Mouse (Mus musculus) CD4-positive, CD25-positive, alpha-beta regulatory T cell, adult 4 months (primary cell): ENCODE data around the gene Reps2. TPM values are rescaled to one million over a fixed set of nuclear protein-coding genes. Genes with fewer than 3 reads are reported as not detected.

Experiments
- ATAC-seq: one replicate; pipeline ENCODE4 v1.8.0; 2017
- polyA plus RNA-seq, 2 experiments: library from polyadenylated mRNA; unstranded; fragments of 100-300 nt; shearing (Covaris generic); gene quantifications; one replicate each; pipeline ENCODE4 v1.2.1; 2017

The Reps2 gene
- polyA plus RNA-seq, 2 experiments from 2014 or later = not detected

DNA sequence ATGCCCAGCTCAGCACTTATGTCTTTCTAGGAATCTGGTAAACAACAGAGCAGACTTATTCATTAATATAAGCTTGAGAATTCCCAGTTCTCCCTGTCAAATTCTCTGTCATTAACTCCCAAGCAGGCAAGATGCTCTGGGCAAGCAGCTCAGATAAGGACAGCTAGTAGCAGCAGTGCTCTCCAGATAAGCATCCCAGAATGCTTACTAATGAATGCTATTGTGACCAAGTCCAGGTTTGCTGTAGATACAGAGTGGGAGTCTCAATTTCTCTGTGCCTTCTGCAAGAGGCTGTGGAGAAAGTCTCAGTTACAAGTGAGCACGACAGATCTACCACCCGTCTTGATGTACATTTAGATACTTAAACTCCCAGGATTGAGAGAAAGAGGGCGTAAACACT, 173.2 kb downstream of the Reps2 start:
- ATAC-seq = no peak

DNA sequence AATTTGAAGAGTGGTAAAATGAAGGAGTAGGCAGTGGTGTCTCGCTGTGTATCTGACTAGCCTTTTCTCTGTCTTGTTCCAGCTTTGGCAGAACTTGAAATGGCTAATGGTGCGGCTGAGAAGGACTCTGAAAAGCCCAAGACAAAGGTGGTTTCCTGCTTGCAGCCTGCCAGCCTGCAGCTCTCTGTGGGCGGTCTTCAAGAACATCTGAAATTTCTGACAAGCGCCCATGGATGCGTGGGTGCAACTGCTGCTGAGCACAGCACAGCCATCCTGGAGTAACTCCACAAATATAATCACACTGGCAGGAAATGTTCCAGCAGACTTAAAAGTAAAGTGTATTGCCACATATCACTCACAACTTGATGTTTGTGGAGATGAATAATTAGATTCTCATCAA, 181.3 kb downstream of the Reps2 start:
- ATAC-seq = no peak

DNA sequence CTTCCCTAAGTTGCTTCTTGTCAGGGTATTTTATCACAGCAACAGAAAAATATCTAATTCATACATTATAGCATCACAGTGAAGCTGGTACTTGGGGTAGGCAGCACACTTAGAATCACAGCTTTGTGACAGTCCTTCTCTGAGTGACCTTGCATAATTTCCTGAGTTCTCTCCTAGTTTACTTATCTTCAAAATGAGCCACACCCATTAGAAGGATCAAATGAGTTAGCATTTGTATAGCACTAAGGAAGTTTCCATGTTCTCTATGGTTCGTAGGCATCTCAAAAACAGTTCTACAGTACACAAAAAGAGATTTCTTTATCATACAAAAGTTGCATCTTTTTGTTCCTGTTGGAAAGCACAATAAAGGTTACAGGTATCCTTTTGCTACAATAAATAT, 187.0 kb downstream of the Reps2 start:
- no peak for ATAC-seq

DNA sequence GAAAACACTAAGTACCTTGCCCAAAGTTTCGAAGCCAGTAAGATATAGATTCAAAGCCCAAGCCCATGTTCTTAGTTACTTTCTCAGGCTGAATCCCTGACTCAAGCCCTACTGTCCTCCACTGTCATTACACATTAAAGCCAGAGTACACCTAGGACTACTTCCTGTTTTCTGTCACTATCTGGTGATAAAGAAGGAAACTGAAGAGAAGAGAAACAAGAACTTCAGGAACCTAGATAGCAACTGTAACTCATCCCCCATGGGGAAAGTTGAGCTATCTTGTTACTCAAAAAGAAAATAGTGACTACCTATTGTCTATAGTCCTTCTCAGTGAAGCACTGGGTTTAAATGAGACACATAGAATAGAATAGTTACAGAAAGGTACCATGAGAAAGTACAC, 188.1 kb downstream of the Reps2 start:
- ATAC-seq = no peak

DNA sequence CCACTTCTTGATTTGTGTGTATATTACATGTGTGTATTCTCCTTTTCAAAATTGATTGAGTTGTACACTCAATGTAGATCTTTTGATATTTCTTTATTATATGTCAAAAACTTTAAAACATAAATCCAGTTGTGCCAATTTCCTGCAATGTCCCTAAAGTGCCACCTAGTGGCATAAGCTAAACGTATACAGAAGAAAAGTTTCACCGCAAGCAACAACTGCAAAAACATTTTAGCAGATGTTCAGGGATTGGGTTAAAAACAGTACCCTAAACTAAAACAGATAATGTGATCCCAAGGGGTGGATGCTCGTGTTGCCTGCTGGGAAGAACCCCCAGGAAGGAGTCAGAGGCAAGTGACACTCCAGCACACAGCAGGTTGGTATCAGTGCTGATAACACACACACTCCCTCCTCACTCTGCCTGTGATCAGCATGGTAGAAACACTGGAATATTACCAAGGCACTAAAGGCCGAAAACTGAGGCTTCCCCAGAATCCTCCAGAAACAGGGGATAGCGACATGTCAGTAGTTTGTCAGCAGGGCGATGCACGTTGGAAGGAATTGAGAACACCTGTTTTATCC, 189.5 kb downstream of the Reps2 start:
- ATAC-seq = no peak

DNA sequence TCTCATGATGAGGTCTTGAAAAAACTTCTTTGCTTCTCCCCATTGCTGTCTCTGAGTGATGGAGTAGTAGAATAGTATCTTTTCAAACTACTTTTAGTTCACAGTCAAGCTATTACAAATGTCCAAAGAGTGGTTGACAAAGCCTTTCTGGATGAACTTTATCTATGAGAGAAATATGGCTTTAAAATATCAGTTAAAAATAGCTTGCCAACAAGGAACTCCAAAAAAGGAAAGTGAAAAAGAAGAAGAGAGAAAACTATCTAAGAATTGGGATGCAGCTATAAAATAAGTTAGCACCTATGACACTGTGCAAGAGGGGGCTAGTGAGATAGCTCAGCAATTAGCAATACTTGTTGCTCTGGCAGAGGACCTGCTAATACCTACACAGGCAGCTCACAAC, 190.8 kb downstream of the Reps2 start:
- ATAC-seq = no peak

DNA sequence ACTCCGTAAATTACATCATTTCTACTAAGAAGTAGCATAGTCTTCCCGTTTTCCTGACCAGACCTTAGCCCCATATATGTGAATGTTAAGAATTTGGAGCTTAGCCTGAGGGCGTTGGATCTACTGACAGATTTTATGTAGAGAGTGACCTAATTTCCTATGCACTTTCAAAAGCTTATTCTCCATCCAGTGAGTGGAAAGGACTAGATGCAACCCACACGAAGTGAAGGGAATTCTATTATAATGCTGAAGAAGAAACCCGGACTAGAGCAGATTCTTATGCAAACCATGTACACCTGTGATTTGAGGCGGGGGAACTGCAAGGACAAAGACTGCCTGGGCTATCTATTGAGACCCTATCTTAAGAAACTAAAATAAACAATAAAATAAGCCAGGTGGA, 195.5 kb downstream of the Reps2 start:
- no peak for ATAC-seq

DNA sequence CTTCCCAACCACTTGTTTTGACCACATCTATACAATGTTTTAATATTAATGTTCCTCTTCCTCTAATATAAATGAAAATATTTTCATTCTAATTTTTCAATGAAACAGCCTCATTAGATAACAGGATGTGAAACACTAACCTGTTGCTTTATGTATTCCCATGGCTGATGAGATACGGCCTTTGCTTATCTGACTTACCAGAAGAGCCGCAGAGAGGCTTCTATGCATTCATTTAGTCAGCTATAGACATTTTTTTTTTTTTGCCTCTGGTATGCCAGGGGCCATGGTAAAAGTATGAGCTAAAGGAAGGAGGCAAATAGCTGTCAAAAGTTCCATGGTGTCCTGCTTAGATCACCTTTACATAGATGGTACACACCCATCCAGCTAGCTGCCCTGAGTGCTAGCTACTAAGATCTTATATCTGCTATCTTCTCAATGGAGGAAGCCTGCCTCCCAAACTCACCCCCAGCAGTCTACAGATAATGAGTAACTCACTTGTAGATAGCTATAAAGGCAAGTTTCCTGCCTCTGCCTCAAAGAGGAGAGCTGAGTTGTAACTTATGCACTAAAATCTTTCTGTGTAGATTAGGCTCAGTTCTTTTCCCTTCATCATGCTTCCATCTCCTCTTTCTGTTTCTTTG, 196.7 kb downstream of the Reps2 start:
- ATAC-seq = no peak

DNA sequence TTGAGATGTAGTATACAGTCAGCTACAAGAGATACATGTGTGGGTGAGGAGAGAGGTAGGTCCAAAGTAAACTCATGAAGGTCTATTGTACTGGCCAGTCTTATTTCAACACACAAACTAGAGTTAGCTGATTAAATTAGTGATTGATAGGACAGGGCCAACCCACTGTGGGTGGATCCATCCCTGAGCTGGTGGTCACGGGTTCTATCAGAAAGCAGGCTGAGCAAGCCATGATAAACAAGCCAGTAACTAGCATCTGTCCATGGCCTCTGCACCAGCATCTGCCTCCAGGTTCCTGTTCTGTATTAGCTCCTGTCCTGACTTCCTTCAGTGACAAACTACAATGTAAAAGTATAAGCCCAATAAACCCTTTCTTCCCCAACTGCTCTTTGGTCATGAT, 200.1 kb downstream of the Reps2 start:
- no peak for ATAC-seq

DNA sequence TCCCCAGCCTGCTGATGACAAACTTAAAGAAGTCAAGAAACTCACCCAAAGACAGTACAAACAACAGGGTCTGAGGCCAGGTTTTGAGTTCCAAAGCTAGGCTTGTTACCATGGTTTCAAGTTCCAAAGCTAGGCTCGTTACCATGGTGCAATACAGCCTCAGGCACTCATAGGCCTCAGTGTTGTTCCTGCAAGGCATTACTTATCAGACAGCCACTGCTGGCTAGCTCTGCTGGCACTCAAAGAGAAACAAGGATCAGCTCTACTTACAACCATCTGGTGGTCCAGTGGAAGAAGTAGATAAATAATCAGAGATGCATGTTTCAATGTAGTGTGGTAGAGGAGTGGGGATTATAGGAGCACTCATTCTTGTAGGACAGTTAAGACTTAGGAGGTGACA, 200.5 kb downstream of the Reps2 start:
- no peak for ATAC-seq

DNA sequence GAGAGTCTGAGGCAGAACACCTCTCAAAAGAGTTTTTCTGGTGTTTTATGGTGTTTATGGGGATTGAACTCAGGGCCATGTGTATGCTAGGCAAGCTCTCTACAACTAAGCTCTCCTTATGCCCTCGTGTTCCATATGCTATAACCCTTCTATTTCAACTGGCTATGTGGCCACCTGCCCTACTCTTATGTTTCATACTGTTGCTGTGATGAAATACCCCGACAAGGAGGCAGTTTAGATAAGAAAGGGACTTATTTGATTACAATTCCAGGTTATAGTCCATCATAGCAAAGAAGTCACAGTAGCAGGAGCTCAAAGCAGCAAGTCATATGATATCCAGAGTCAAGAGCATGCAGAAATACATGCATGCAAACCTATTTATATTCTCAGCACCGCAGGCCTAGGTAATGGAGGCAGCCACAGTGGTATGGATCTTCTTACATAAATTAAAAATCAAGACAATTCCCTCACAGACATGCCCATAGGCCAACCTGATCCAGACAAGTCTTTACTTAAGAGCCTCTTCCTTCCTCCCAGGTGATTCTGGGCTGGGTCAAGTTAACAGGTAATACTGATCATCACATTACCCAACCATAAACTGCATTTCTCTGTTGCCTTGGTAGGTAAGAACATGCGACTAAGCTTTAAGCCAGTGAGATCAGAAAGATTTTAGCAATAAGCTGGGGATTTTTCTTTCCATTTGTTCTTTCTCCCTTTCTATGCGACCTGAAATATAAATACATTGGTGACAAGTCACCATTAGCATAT, 210.5 kb downstream of the Reps2 start:
- ATAC-seq = no peak

DNA sequence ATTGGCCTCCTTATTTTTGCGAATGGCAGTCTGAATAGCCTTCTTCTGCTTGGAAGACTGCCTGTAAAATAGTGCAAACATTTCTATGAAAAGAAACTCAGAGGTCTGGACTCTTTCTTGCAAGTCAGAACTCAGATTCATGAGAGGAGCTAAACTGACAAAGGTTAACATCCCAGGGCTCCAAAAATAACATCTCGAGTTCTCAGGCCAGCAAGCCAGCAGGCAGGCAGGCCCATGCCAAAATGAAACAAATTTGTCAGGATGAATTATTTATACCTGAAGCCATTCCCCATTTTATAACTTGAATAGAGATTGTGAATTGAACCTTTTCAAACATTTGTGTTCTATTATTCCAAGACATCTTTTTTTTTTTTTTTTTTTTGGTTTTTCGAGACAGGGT, 215.8 kb downstream of the Reps2 start:
- no peak for ATAC-seq

DNA sequence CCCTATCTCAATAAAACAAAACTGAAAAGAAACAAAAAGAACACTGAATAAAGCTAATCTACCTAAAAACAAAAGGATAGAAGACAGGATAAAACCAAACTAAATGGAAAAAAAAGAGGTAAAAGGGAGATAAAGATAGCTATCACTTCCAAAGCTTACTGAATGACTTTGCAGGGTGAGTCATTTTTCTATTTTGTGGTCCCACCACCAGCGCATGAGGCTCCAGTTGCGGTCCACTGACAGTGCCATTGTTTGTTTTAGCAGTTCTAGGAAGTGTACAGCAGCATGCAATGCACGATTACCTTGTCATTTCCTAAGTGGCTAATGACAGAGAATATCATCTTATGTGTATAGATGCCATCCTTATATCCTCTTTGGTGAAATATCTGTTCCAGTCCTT, 224.0 kb downstream of the Reps2 start:
- no peak for ATAC-seq

DNA sequence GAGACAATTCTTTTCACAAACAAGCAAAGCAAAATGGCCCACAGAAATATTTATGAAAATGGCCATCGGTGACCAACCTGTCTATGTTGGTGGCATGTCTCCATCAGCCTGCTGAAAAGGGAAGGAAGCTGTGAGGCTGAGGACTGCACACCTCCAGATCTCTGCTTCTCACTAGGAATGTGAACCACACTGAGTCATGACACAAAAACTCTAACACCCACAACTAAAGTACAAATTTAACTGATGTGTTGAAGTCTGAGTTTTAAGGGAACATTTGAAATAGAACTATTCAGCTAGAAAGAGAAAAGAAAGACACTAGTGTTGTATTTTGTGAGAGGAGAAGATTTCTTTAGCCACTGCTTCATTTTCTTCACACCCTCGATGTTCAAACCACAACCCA, 230.3 kb downstream of the Reps2 start:
- no peak for ATAC-seq

DNA sequence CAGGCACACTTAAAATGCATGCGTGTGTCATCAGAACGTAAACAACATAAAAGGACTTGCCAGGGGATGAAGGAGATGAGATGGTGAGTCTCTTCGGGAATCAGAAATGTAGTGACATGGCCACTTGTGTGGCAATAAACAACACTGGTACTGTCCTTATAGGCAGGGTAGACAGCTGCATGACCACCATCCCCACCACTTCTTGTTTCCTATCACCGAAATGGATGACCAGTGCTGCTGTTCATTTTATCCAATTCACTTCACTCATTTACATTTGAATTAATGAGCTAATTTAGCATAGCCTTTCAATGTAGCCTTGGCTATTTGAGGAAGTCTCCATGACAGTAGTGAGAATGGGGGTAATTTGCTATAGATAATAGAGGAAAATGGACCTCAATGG, 236.2 kb downstream of the Reps2 start:
- ATAC-seq = no peak

DNA sequence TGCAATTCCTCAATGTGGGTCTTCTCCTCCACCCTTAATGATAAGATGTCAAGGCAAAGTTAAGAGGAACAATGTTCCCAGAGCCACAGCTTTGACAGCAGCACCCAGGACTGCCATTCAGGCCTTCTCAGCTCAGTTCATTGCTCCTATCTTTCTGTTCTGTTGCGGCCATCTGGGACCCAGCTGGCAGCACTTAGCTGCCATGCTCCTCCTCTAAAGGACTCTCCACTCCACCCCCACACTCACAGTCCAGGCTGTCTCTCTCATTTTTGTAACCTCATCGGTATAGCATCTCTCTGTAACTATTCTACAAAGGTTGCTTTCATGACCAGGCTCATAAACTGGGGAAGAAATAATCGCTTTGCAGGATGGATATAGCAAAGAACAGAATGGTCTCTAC, 241.0 kb downstream of the Reps2 start:
- no peak for ATAC-seq

DNA sequence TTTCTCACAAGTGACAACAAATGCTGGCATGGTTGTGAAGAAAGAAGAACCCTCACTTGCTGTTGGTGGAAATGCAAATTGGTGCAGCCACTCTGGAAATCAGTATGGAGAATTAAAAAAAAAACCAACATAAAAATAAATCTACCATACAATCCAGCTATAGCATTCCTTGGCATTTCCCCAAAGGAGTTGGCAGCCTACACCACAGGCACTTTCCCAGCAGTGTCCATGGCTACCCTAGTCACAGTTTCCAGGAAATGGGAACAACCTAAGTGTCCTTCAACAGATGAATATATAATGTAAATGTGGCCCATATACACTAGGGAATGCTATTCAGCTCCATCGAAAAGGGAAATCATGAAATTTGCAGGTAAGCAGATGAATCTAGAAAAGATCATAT, 262.7 kb downstream of the Reps2 start:
- no peak for ATAC-seq

DNA sequence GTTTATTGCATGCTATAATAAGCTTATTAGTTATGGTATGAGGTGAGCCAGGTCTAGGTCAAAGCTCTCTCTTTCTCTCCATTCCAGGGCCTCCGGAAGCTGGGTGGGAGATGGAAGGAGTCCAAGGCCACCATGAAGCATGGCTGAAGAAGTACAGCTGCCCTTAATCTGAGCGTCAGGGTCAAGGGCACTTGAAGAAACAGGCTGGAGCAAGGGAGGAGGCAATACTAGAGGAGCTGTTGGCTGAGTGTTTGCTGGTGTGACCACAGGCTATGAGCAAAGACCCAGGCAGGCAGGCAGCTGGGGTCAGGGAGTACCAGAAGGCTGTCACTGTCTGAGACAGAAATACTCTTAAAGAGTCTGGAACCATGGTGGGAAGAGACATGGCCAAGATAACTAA, 280.2 kb downstream of the Reps2 start:
- ATAC-seq = no peak

Other genes with a start within 250 kb of the Reps2 start
- 100 to 1,000 TPM; 121 to 140 TPM for gene Rbbp7, start 116.8 kb upstream of the Reps2 start, polyA plus RNA-seq
- gene Txlng, start 185.8 kb upstream of the Reps2 start, polyA plus RNA-seq = 10 to 100 TPM; 22.4 to 22.7 TPM
- 10 to 100 TPM; 10.0 to 12.9 TPM for gene Syap1, start 244.8 kb upstream of the Reps2 start, polyA plus RNA-seq